Mouse (Mus musculus): ENCODE results near the gene St5. TPM values are rescaled to one million over a fixed set of nuclear protein-coding genes. Genes with fewer than 3 reads are reported as not detected.
A peak's percentile ranks its signal among the peaks of the same experiment; 100 is the strongest.

St5 gene
- total and polyA plus RNA-seq, 3 experiments = 24.3 to 40.3 (median 28.4) TPM

DNA sequence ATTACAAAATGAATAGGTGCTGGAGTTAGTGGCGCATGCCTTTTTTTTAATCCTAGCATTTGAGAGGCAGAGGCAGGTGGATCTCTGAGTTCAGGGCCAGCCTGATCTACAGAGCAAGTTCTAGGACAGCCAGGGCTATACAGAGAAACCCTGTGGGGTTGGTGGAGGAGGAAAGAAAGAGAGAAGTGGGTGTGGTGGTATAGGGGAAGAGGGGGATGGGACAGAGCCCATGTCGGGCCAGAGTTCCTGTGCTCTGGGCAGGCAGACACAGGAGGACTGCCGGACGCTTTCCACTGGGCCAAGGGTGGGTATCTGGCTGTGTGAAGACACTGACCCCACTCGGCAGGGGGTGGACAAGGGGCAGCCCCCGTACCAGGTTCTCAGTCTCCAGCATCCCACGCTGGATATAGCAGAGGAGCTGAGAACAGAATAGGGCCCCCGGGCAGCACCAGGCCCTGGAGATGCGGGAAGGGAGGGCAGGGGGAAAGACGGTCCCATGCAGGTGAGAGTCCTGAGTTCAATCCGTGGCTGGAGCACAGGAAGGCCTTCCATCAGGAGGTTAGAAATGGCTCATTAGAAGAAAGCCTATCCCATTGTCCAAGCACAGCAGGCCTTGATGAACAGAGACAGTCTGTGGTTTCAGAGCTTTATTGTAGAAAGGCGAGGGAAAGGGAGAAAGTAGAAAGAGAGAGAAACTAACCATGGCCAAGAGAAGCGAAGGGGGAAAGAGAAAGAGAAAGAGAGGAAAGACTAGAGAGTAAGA lies 8.6 kb downstream of the St5 start:
- WGBS = 81% methylated on average over 13 of the region's 13 CpGs
- no peak for TF ChIP-seq CTCF (IDR thresholded peaks at IDR 0.05)
- no peak for TF ChIP-seq EP300 (IDR thresholded peaks at IDR 0.05; ENCODE audit: insufficient read depth, low read depth, low read length)
- TF ChIP-seq POLR2A (IDR thresholded peaks at IDR 0.05; ENCODE audit: insufficient read depth, low read depth, low read length) = no peak
- H3K36me3 ChIP-seq (ENCODE audit: control insufficient read depth, insufficient read depth, low read length) = no peaks in the 10 kb centered on the region
- no peak overlapping the region for H3K27ac ChIP-seq
- no peak overlapping the region for H3K4me3 ChIP-seq
- H3K79me2 ChIP-seq (replicated peaks; ENCODE audit: control insufficient read depth, insufficient read depth, low read length) = no peaks in the 10 kb centered on the region
- intact Hi-C loops (cut with DNase I) = no loop called here
- no peak overlapping the region for H3K9ac ChIP-seq (ENCODE audit: low read depth, low read length)
- no peak for DNase-seq
- H3K27me3 ChIP-seq (ENCODE audit: control insufficient read depth, insufficient read depth, low read length) = no peaks in the 10 kb centered on the region
- H3K4me1 ChIP-seq (ENCODE audit: control insufficient read depth, insufficient read depth, low read length) = 0 out of 2 replicates have a peak, but pooled peaks cover 1% of the 10 kb centered on the region

DNA sequence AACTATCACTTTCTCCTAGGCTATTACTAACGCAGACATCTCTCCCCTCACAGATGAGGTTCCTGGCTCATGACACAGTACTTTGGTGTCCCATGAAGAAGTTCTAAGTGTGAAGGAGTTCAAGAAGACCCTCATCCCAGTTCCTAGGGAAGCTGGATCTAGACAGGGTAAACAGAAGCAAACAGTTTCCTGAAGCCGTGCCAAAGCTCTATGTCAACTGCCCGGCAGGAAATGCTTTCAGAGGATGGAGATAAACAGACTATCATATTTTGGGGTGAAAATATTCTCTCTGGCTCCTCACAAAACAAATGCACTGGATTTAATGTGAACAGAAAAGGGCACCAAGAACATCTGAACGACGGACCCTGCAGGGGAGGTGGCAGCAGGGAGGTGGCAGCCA lies 12.4 kb downstream of the St5 start:
- TF ChIP-seq EP300 (IDR thresholded peaks at IDR 0.05; ENCODE audit: insufficient read depth, low read depth, low read length) = no peak
- no peak for TF ChIP-seq POLR2A (IDR thresholded peaks at IDR 0.05; ENCODE audit: insufficient read depth, low read depth, low read length)
- no peak for TF ChIP-seq CTCF (IDR thresholded peaks at IDR 0.05)
- 49% methylated on average over 5 of the region's 5 CpGs for WGBS
- no peak overlapping the region for H3K4me3 ChIP-seq

DNA sequence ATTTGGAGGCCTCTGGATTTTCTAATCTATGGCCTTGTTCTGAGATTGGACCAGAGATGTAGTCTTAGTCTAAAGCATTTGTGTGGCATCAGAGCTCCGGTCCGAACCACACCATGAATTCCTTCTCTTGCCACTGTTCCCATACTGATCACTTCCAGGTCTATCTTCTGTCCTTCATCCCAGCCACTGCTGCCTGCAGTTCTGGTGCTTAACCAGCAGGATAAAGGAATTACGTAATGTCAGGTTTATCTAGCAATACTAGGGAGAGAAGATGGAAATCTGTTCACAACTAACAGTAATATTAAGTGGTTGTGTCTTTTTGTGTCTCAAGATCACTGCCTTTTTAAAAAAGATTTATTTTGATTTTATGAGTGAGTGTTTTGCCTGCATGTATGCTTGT lies 13.3 kb downstream of the St5 start:
- Histone ChIP-seq H3K4me1 (ENCODE audit: control insufficient read depth, insufficient read depth, low read length) (0 out of 2 replicates have a peak, but pooled peaks cover 1% of the 10 kb centered on the region), H3K4me3 (no peak overlapping the region), H3K9ac (ENCODE audit: low read depth, low read length) (no peak overlapping the region), H3K27ac (no peak overlapping the region; the same call in 1 of the 2 replicates), H3K36me3 (ENCODE audit: control insufficient read depth, insufficient read depth, low read length) (0 out of 2 replicates have a peak, but pooled peaks cover 2% of the 10 kb centered on the region), H3K79me2 (replicated peaks; ENCODE audit: control insufficient read depth, insufficient read depth, low read length) (no peaks in the 10 kb centered on the region), H3K27me3 (ENCODE audit: control insufficient read depth, insufficient read depth, low read length) (no peaks in the 10 kb centered on the region)
- no peak for DNase-seq
- WGBS = 88% methylated on average over 3 of the region's 3 CpGs
- TF ChIP-seq CTCF (IDR thresholded peaks at IDR 0.05) = peak; percentile 49
- no peak for TF ChIP-seq EP300 (IDR thresholded peaks at IDR 0.05; ENCODE audit: insufficient read depth, low read depth, low read length)
- intact Hi-C loops (cut with DNase I) = no loop called here

More for the DNA sequence above, 12.4 kb downstream of the St5 start:
- DNase-seq = no peak
- Histone ChIP-seq H3K27me3 (ENCODE audit: control insufficient read depth, insufficient read depth, low read length) (no peaks in the 10 kb centered on the region), H3K9ac (ENCODE audit: low read depth, low read length) (no peak overlapping the region), H3K27ac (peak overlapping the region; percentile 20; the same call in 1 of the 2 replicates), H3K36me3 (ENCODE audit: control insufficient read depth, insufficient read depth, low read length) (0 out of 2 replicates have a peak, but pooled peaks cover 2% of the 10 kb centered on the region), H3K4me1 (ENCODE audit: control insufficient read depth, insufficient read depth, low read length) (0 out of 2 replicates have a peak, but pooled peaks cover 1% of the 10 kb centered on the region), H3K79me2 (replicated peaks; ENCODE audit: control insufficient read depth, insufficient read depth, low read length) (no peaks in the 10 kb centered on the region)
- intact Hi-C loops (cut with DNase I) = no loop called here

DNA sequence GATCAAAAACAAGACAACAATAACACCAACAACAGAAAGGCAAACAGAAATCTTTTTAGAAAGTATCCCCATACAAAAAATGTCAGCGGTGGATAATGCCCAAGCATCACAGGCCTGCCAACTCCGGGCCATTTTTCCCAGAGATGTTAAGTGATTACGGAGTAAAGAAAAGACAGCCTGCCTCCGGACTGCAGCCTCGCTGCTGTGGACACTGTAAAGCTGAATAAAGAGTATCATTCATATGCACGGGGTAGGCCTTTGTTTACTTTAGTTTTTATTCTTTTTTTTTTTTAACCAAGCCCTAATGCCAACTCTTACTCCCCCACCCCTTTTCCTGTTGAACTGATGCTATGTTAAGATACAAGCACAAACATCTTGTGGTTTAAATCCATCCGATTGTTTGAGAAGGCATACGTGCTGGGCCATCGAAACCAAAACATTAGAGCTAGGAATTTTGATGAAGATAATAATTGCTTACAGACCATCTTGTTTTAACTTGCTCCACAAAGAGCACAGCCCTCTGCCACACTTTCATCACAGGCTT lies 16.7 kb downstream of the St5 start:
- 33% methylated on average over 9 of the region's 9 CpGs for WGBS
- no peak for DNase-seq
- intact Hi-C loops (cut with DNase I) = no loop called here
- Histone ChIP-seq H3K79me2 (replicated peaks; ENCODE audit: control insufficient read depth, insufficient read depth, low read length) (no peaks in the 10 kb centered on the region), H3K27me3 (ENCODE audit: control insufficient read depth, insufficient read depth, low read length) (no peaks in the 10 kb centered on the region), H3K4me1 (ENCODE audit: control insufficient read depth, insufficient read depth, low read length) (0 out of 2 replicates have a peak, but pooled peaks cover 1% of the 10 kb centered on the region), H3K4me3 (no peak overlapping the region), H3K27ac (no peak overlapping the region), H3K36me3 (ENCODE audit: control insufficient read depth, insufficient read depth, low read length) (0 out of 2 replicates have a peak, but pooled peaks cover 2% of the 10 kb centered on the region), H3K9ac (ENCODE audit: low read depth, low read length) (no peak overlapping the region)
- TF ChIP-seq EP300 (IDR thresholded peaks at IDR 0.05; ENCODE audit: insufficient read depth, low read depth, low read length) (no peak), CTCF (IDR thresholded peaks at IDR 0.05) (no peak), POLR2A (IDR thresholded peaks at IDR 0.05; ENCODE audit: insufficient read depth, low read depth, low read length) (no peak)

DNA sequence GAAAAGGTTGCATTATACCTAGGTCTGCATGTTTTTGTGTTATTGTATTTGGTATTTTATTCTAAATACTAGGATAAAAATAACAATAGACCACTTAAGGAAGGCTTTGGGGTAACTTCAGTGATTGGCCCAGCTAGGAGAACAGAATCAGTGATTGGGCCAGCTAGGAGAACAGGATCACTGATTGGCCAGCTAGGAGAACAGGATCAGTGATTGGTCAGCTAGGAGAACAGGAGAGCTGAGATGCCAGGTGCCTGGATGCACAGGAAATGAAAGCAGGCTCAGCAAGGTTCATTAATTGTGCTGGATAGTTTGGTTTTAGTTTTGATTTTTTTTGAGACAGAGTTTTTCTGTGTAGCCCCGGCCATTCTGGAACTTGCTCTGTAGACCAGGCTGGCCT lies 22.5 kb downstream of the St5 start:
- Histone ChIP-seq H3K27ac (no peak overlapping the region), H3K79me2 (replicated peaks; ENCODE audit: control insufficient read depth, insufficient read depth, low read length) (no peaks in the 10 kb centered on the region), H3K36me3 (ENCODE audit: control insufficient read depth, insufficient read depth, low read length) (no peaks in the 10 kb centered on the region), H3K9ac (ENCODE audit: low read depth, low read length) (no peak overlapping the region), H3K4me1 (ENCODE audit: control insufficient read depth, insufficient read depth, low read length) (no peaks in the 10 kb centered on the region), H3K4me3 (no peak overlapping the region), H3K27me3 (ENCODE audit: control insufficient read depth, insufficient read depth, low read length) (no peaks in the 10 kb centered on the region)
- 100% methylated on average over 1 of the region's 1 CpGs for WGBS
- TF ChIP-seq EP300 (IDR thresholded peaks at IDR 0.05; ENCODE audit: insufficient read depth, low read depth, low read length) = no peak
- no peak for TF ChIP-seq POLR2A (IDR thresholded peaks at IDR 0.05; ENCODE audit: insufficient read depth, low read depth, low read length)
- no peak for TF ChIP-seq CTCF (IDR thresholded peaks at IDR 0.05)
- intact Hi-C loops (cut with DNase I) = no loop called here
- no peak for DNase-seq

DNA sequence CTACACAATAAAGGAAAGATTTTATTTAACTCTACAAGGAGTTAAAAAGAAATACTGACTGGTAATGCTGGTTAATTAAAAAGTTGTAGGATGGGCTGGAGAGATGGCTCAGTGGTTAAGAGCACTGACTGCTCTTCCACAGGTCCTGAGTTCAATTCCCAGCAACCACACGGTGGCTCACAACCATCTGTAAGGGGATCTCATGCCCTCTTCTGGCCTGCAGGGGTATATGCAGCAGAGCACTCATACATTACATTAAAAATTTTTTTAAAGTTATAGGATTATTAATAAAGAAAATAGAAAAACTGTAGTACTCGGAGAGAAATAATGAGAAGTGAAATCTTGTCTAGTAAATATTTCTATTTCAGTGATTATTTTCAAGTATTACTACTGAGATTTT lies 23.1 kb downstream of the St5 start:
- no peaks in the 10 kb centered on the region for H3K27me3 ChIP-seq (ENCODE audit: control insufficient read depth, insufficient read depth, low read length)
- H3K9ac ChIP-seq (ENCODE audit: low read depth, low read length) = no peak overlapping the region
- peak; percentile 43 for TF ChIP-seq CTCF (IDR thresholded peaks at IDR 0.05)
- no peak for TF ChIP-seq EP300 (IDR thresholded peaks at IDR 0.05; ENCODE audit: insufficient read depth, low read depth, low read length)
- no peak for TF ChIP-seq POLR2A (IDR thresholded peaks at IDR 0.05; ENCODE audit: insufficient read depth, low read depth, low read length)
- DNase-seq = no peak
- intact Hi-C loops (cut with DNase I) = no loop called here
- H3K27ac ChIP-seq = no peak overlapping the region
- no peaks in the 10 kb centered on the region for H3K4me1 ChIP-seq (ENCODE audit: control insufficient read depth, insufficient read depth, low read length)
- no peaks in the 10 kb centered on the region for H3K79me2 ChIP-seq (replicated peaks; ENCODE audit: control insufficient read depth, insufficient read depth, low read length)
- H3K4me3 ChIP-seq = no peak overlapping the region
- WGBS = 95% methylated on average over 2 of the region's 2 CpGs
- H3K36me3 ChIP-seq (ENCODE audit: control insufficient read depth, insufficient read depth, low read length) = no peaks in the 10 kb centered on the region

All from heart, adult 2 months (tissue).